Mouse (Mus musculus) forebrain, embryonic 14.5 days (tissue): ENCODE results near the gene Inha. TPM values are rescaled to one million over a fixed set of nuclear protein-coding genes. Genes with fewer than 3 reads are reported as not detected.
A peak's percentile ranks its signal among the peaks of the same experiment; 100 is the strongest.

ENCODE experiments used
- ATAC-seq: fragments of 200-750 bp; cut with Nextera tagmentation; 2 replicates; pipeline ENCODE4 v1.8.0; 2017; ENCODE audit warnings: mild to moderate bottlenecking, moderate library complexity
- DNase-seq: peaks from one replicate; pipeline ENCODE4 v3.0.0-alpha.2; 2015; ENCODE audit warnings: low spot score
- H3K27ac ChIP-seq: fragments of 300-500 bp; sonication (generic); 2 replicates; pipeline ENCODE4 v1.5.1; 2014; ENCODE audit warnings: low read depth, mild to moderate bottlenecking, control low read depth, low read length, moderate library complexity
- H3K27me3 ChIP-seq: fragments of 300-500 bp; sonication (generic); replicated peaks from 2 replicates; pipeline ENCODE4 v1.6.1; 2014; ENCODE audit warnings: low read length, control low read depth, mixed read lengths; ENCODE audit not compliant: control insufficient read depth, insufficient read depth
- H3K36me3 ChIP-seq: fragments of 300-500 bp; sonication (generic); 2 replicates; pipeline ENCODE4 v1.6.1; 2014; ENCODE audit warnings: low read length, control low read depth; ENCODE audit not compliant: control insufficient read depth, insufficient read depth
- H3K4me1 ChIP-seq: fragments of 300-500 bp; sonication (generic); 2 replicates; pipeline ENCODE4 v1.6.1; 2014; ENCODE audit warnings: antibody characterized with exemption, low read length, control low read depth; ENCODE audit not compliant: control insufficient read depth, insufficient read depth
- H3K4me2 ChIP-seq: fragments of 300-500 bp; sonication (generic); 2 replicates; pipeline ENCODE4 v1.6.1; 2014; ENCODE audit warnings: mild to moderate bottlenecking, control low read depth, low read length
- H3K4me3 ChIP-seq: fragments of 300-500 bp; sonication (generic); 2 replicates; pipeline ENCODE4 v1.5.1; 2014; ENCODE audit warnings: low read depth, low read length, control low read depth
- H3K9ac ChIP-seq: fragments of 300-500 bp; sonication (generic); 2 replicates; pipeline ENCODE4 v1.6.1; 2014; ENCODE audit warnings: mild to moderate bottlenecking, low read length, control low read depth, moderate library complexity
- H3K9me3 ChIP-seq: fragments of 300-500 bp; sonication (generic); replicated peaks from 2 replicates; pipeline ENCODE4 v1.6.1; 2016; ENCODE audit warnings: low read length, control low read depth, mixed read lengths; ENCODE audit not compliant: control insufficient read depth
- WGBS: fragments of 180-500 bp; shearing (Covaris S2); extraction: QIAGEN DNeasy Blood & Tissue Kit; methylation state at CpG from one replicate; pipeline ENCODE4 v1.1.7; 2014; 5-methylcytosine and 5-hydroxymethylcytosine counted together
- polyA plus RNA-seq: library from polyadenylated mRNA; unstranded; fragments of >200 nt; fragmentation: Nextera tagmentation; extraction: Ambion mirVana; gene quantifications from 2 replicates; pipeline ENCODE4 v1.2.1, GENCODE M21; 2014

Gene Inha
- polyA plus RNA-seq, 1 experiment from 2014 or later, result 4.9 TPM

- Histone ChIP-seq H3K9ac (peak overlapping the region; percentile 86; the same call in 1 of the 2 replicates), H3K4me1 (peaks cover 30% of the 10 kb centered on the region), H3K27me3 (peaks cover 8% of the 10 kb centered on the region), H3K36me3 (peaks cover 47% of the 10 kb centered on the region), H3K27ac (no peak overlapping the region), H3K9me3 (no peaks in the 10 kb centered on the region), H3K4me2 (peak overlapping the region; percentile 89), H3K4me3 (peak overlapping the region; percentile 85)
- no peak for ATAC-seq
- 88% methylated on average over 7 of the region's 7 CpGs for WGBS
- no peak for DNase-seq
Measured at GRCm38 (mm10) chr1:75480735-75481134, 26.1 kb upstream of the Inha start.

- Histone ChIP-seq H3K27ac (no peak overlapping the region), H3K9ac (no peak overlapping the region), H3K27me3 (peaks cover 33% of the 10 kb centered on the region), H3K4me2 (peak overlapping the region; percentile 87), H3K4me1 (peaks cover 3% of the 10 kb centered on the region; the same call in 1 of the 2 replicates), H3K36me3 (peaks cover 32% of the 10 kb centered on the region), H3K4me3 (peak overlapping the region; percentile 41; the same call in 1 of the 2 replicates), H3K9me3 (no peaks in the 10 kb centered on the region)
- DNase-seq (no peak), ATAC-seq (no peak)
- WGBS, result 5% methylated on average over 24 of the region's 24 CpGs
Measured at GRCm38 (mm10) chr1:75486561-75486960, 20.3 kb upstream of the Inha start.

DNA sequence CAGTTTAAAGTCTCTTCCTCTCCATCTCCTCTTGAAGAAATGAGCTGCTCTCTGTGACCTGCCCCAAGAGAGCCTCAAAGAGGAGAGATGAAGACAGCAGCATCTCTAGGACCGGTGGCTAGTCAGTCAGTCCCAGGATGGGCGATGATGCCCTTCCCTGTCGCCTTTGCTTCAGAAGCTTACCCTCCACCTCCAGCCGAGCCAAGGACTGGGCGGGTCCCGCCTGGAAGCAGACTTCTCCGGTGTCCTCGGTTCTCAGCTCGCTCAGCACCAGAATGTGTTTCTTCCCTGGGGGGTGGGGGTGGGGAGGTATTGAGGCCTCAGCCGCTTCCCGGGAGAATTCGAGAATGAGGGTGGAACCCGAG, 19.9 kb upstream of the Inha start:
- 0% methylated on average over 13 of the region's 13 CpGs for WGBS
- peak; percentile 14 for ATAC-seq
- Histone ChIP-seq H3K9ac (peak overlapping the region; percentile 55), H3K27ac (no peak overlapping the region), H3K36me3 (peaks cover 32% of the 10 kb centered on the region), H3K9me3 (no peaks in the 10 kb centered on the region), H3K4me3 (peak overlapping the region; percentile 41), H3K27me3 (peaks cover 33% of the 10 kb centered on the region), H3K4me1 (peaks cover 3% of the 10 kb centered on the region; the same call in 1 of the 2 replicates), H3K4me2 (peak overlapping the region; percentile 87)
- DNase-seq, result no peak

- under 1% methylated on average over 61 of the region's 62 CpGs for WGBS
- Histone ChIP-seq H3K9me3 (no peaks in the 10 kb centered on the region), H3K4me3 (peak overlapping the region; percentile 41), H3K36me3 (peaks cover 29% of the 10 kb centered on the region), H3K4me1 (peaks cover 3% of the 10 kb centered on the region; the same call in 1 of the 2 replicates), H3K9ac (peak overlapping the region; percentile 55), H3K4me2 (peak overlapping the region; percentile 87), H3K27me3 (peaks cover 33% of the 10 kb centered on the region), H3K27ac (no peak overlapping the region)
- ATAC-seq (peak; percentile 72), DNase-seq (peak; percentile 78)
Measured at GRCm38 (mm10) chr1:75487405-75488161, 19.3 kb upstream of the Inha start.

DNA sequence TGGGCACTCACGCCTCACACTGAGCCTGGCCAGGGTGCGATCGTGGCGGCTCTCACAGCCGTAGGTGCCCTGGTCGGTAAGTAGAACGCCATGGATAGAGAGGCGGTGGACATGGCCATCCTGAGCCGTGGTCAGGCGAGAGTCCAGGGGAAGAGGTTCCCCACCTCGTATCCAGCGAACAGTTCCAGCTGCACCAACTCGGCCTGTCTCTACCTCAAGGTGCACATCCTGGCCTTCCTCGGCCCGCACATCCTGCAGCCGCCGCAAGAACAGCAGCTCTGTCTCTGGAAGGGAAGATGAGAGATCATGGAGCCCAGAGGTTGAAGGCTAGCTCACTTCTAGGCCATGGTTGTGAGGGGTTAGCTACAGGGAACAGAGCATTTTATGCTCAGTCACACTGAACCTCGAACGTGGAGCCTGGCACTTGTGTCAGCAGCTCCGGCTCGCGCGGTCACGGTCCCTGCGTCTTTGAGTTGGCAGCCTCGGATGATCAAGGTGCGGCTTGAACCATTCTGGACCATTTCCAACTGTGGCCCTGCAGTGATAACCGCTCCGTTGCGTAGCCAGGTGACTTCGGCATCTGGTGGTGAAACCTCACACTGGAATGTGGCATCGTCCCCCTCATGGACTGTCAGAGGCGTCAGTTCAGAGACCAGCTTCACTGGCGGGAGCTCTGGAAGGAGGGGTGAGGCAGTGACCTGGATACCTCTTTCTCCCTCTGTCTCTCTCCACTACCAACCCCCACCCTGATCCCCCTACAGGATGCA, 15.9 kb upstream of the Inha start:
- Histone ChIP-seq H3K27me3 (peaks cover 23% of the 10 kb centered on the region), H3K9ac (no peak overlapping the region), H3K4me2 (no peak overlapping the region), H3K9me3 (no peaks in the 10 kb centered on the region), H3K27ac (no peak overlapping the region), H3K36me3 (no peaks in the 10 kb centered on the region), H3K4me1 (peaks cover 3% of the 10 kb centered on the region; the same call in 1 of the 2 replicates), H3K4me3 (no peak overlapping the region)
- DNase-seq (no peak), ATAC-seq (no peak)
- WGBS, result 86% methylated on average over 34 of the region's 34 CpGs

GRCm38 (mm10) chr1:75492579-75493170, 14.2 kb upstream of the Inha start:
- peaks cover 3% of the 10 kb centered on the region; the same call in 1 of the 2 replicates for H3K4me1 ChIP-seq
- H3K9ac ChIP-seq, result no peak overlapping the region
- H3K4me2 ChIP-seq, result no peak overlapping the region
- 33% methylated on average over 24 of the region's 24 CpGs for WGBS
- H3K4me3 ChIP-seq, result no peak overlapping the region
- no peaks in the 10 kb centered on the region for H3K9me3 ChIP-seq
- ATAC-seq, result no peak
- peaks cover 10% of the 10 kb centered on the region; the same call in 1 of the 2 replicates for H3K36me3 ChIP-seq
- H3K27me3 ChIP-seq, result peaks cover 12% of the 10 kb centered on the region; the same call in 1 of the 2 replicates
- no peak overlapping the region for H3K27ac ChIP-seq
- no peak for DNase-seq

GRCm38 (mm10) chr1:75494878-75495548, 11.9 kb upstream of the Inha start:
- H3K9ac ChIP-seq, result no peak overlapping the region
- peaks cover 31% of the 10 kb centered on the region for H3K36me3 ChIP-seq
- no peaks in the 10 kb centered on the region for H3K9me3 ChIP-seq
- H3K27me3 ChIP-seq, result no peaks in the 10 kb centered on the region
- no peak overlapping the region for H3K4me3 ChIP-seq
- no peak for ATAC-seq
- DNase-seq, result peak; percentile 68
- H3K27ac ChIP-seq, result no peak overlapping the region
- 50% methylated on average over 12 of the region's 12 CpGs for WGBS
- no peaks in the 10 kb centered on the region for H3K4me1 ChIP-seq
- no peak overlapping the region for H3K4me2 ChIP-seq

DNA sequence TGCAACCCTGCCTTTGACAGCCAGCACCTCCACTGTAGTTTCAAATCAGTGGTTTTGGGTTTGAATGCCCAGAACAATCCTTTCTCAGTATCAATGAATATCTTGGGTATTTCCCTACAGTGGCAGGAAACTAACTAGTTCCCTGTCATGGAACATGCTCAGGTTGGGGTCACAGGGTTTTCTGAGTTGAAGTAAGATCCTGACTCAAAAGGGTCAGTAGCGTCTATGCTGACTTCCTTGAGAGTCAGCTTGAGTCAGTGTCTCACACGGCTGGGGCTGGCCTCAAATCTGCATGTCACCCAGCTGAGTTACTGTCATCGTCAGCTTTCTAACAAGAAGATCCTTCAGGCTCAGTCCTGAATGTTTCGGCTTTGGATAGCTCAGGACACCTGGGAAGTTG, 8.0 kb upstream of the Inha start:
- Histone ChIP-seq H3K9me3 (no peaks in the 10 kb centered on the region), H3K4me2 (no peak overlapping the region), H3K27me3 (no peaks in the 10 kb centered on the region), H3K9ac (no peak overlapping the region), H3K27ac (no peak overlapping the region), H3K4me1 (peaks cover under 1% of the 10 kb centered on the region; the same call in 1 of the 2 replicates), H3K36me3 (peaks cover 53% of the 10 kb centered on the region), H3K4me3 (no peak overlapping the region)
- DNase-seq (no peak), ATAC-seq (no peak)
- 91% methylated on average over 4 of the region's 4 CpGs for WGBS
